Comparison of ENCODE assay signal across 8 mouse cellular contexts in genomic region chr11:78165761-78166109, GRCm38 (mm10). TPM values are rescaled to one million over a fixed set of nuclear protein-coding genes. Genes with fewer than 3 reads are reported as not detected.
DNase-seq lines count a peak whose midpoint lies in the region; ATAC-seq and TF ChIP-seq lines count a peak whose summit lies in the region.

No protein-coding gene starts in this region.

- peak overlapping the region; percentile 90 for H3K4me3 ChIP-seq in gastrocnemius, adult 2 months
- H3K4me3 ChIP-seq in CH12.LX (replicated peaks in 1 of 3; ENCODE audit: low read depth in 2 of 3, low read length in 2 of 3, poor library complexity in 1 of 3), result peak overlapping the region; percentile 13 to 73 (median 37)
- H3K4me3 ChIP-seq in intestine, embryonic 14.5 days (ENCODE audit: low read depth, low read length), result peak overlapping the region; percentile 100
- peak overlapping the region; percentile 96 for H3K4me3 ChIP-seq in liver, embryonic 16.5 days (ENCODE audit: low read depth, low read length)
- H3K4me3 ChIP-seq in neural tube, embryonic 13.5 days, result peak overlapping the region; percentile 99

- 3% methylated on average over 16 of the region's 16 CpGs for WGBS in intestine, embryonic 14.5 days
- WGBS in liver, embryonic 16.5 days (ENCODE audit: insufficient replicate concordance), result 3% methylated on average over 16 of the region's 16 CpGs
- 3% methylated on average over 16 of the region's 16 CpGs for WGBS in neural tube, embryonic 13.5 days

- ATAC-seq in erythroblast, adult 5-6 weeks (replicated peaks; ENCODE audit: low FRiP score, poor library complexity, severe bottlenecking), result peak; percentile 38
- ATAC-seq in intestine, embryonic 14.5 days (replicated peaks; ENCODE audit: low FRiP score, low TSS enrichment, low read depth), result peak; percentile 17; the same call in 1 of the 2 replicates
- ATAC-seq in liver, embryonic 16.5 days (ENCODE audit: low read depth), result peak; percentile 12
- peak; percentile 12 for ATAC-seq in neural tube, embryonic 13.5 days (ENCODE audit: low read depth)

- peaks cover 15 to 37% of the 10 kb centered on the region in 2 experiments for H3K36me3 ChIP-seq in CH12.LX (replicated peaks in 1 of 2; ENCODE audit: control insufficient read depth in 1 of 2, insufficient read depth in 1 of 2, low read length in 1 of 2)
- H3K36me3 ChIP-seq in intestine, embryonic 14.5 days (ENCODE audit: control insufficient read depth, insufficient read depth, low read length), result peaks cover 23% of the 10 kb centered on the region
- peaks cover 11% of the 10 kb centered on the region for H3K36me3 ChIP-seq in liver, embryonic 16.5 days (ENCODE audit: control insufficient read depth, insufficient read depth)
- H3K36me3 ChIP-seq in neural tube, embryonic 13.5 days, result peaks cover 18% of the 10 kb centered on the region

- in situ Hi-C loops in CH12.LX (cut with MboI; ENCODE audit: low pct_ligation_motif_present, low pct_unique_long_range_greater_than_20kb, low sequenced_read_pairs), result no loop called here

- H3K79me2 ChIP-seq in CH12.LX (replicated peaks; ENCODE audit: control insufficient read depth, extremely low read depth, insufficient read depth, poor library complexity, severe bottlenecking), result peaks cover 33% of the 10 kb centered on the region

- intact Hi-C loops in gastrocnemius, adult 2 months (cut with DNase I), result no loop called here

- no peak for TF ChIP-seq POLR2A in CH12.LX (IDR thresholded peaks at IDR 0.05; ENCODE audit: low read depth, low read length)

- no peak overlapping the region for H3K9ac ChIP-seq in CH12.LX (ENCODE audit: insufficient read depth, low read depth)
- peak overlapping the region; percentile 99 for H3K9ac ChIP-seq in intestine, embryonic 14.5 days (ENCODE audit: low read length)
- H3K9ac ChIP-seq in liver, embryonic 16.5 days (ENCODE audit: low read depth, low read length), result peak overlapping the region; percentile 98
- H3K9ac ChIP-seq in neural tube, embryonic 13.5 days, result peak overlapping the region; percentile 100

- H3K9me3 ChIP-seq in CH12.LX (replicated peaks; ENCODE audit: low read length), result no peaks in the 10 kb centered on the region
- H3K9me3 ChIP-seq in intestine, embryonic 14.5 days (ENCODE audit: control insufficient read depth, low read length), result no peaks in the 10 kb centered on the region
- H3K9me3 ChIP-seq in liver, embryonic 16.5 days (replicated peaks; ENCODE audit: control insufficient read depth, low read length), result no peaks in the 10 kb centered on the region
- no peaks in the 10 kb centered on the region for H3K9me3 ChIP-seq in neural tube, embryonic 13.5 days

- no peak for TF ChIP-seq EP300 in CH12.LX (IDR thresholded peaks at IDR 0.05; ENCODE audit: low read length)

- H3K4me2 ChIP-seq in CH12.LX (ENCODE audit: insufficient read depth, low read depth, poor library complexity, severe bottlenecking), result peak overlapping the region; percentile 85
- H3K4me2 ChIP-seq in intestine, embryonic 14.5 days (ENCODE audit: low read length), result peak overlapping the region; percentile 82
- H3K4me2 ChIP-seq in liver, embryonic 16.5 days (ENCODE audit: low read depth, low read length), result peak overlapping the region; percentile 100
- peak overlapping the region; percentile 86 for H3K4me2 ChIP-seq in neural tube, embryonic 13.5 days

- H3K4me1 ChIP-seq in CH12.LX (ENCODE audit: control insufficient read depth in 1 of 2, insufficient read depth in 2 of 2), result peaks cover 31 to 68% of the 10 kb centered on the region in 2 experiments
- H3K4me1 ChIP-seq in intestine, embryonic 14.5 days (replicated peaks; ENCODE audit: control insufficient read depth, insufficient read depth, low read length), result peaks cover 29% of the 10 kb centered on the region
- H3K4me1 ChIP-seq in liver, embryonic 16.5 days (ENCODE audit: control insufficient read depth, low read depth, low read length), result peaks cover 84% of the 10 kb centered on the region
- H3K4me1 ChIP-seq in neural tube, embryonic 13.5 days (replicated peaks), result peaks cover 40% of the 10 kb centered on the region

- dilution Hi-C loops in CH12.LX (cut with MboI; ENCODE audit: extremely low pct_ligation_motif_present, extremely low pct_unique_long_range_greater_than_20kb, low sequenced_read_pairs), result no loop called here

- no peaks in the 10 kb centered on the region for H3K27me3 ChIP-seq in CH12.LX (replicated peaks)
- H3K27me3 ChIP-seq in intestine, embryonic 14.5 days (replicated peaks; ENCODE audit: control insufficient read depth, insufficient read depth, low read length), result no peaks in the 10 kb centered on the region
- H3K27me3 ChIP-seq in liver, embryonic 16.5 days (ENCODE audit: control insufficient read depth, insufficient read depth, low read depth, low read length), result no peaks in the 10 kb centered on the region
- H3K27me3 ChIP-seq in neural tube, embryonic 13.5 days, result no peaks in the 10 kb centered on the region

- no peak for TF ChIP-seq RAD21 in CH12.LX (IDR thresholded peaks at IDR 0.05; ENCODE audit: low read depth, low read length)

- TF ChIP-seq CTCF in gastrocnemius, adult 2 months (IDR thresholded peaks at IDR 0.05), result no peak
- no peak for TF ChIP-seq CTCF in CH12.LX (conservative IDR thresholded peaks at IDR 0.05 in 1 of 2, IDR thresholded peaks at IDR 0.05 in 1 of 2; ENCODE audit: low read depth in 2 of 2, low read length in 2 of 2)

- peak; percentile 70 for DNase-seq in gastrocnemius, adult 2 months
- DNase-seq in gastrocnemius, postnatal 4 days (ENCODE audit: low spot score in 2 of 2), result no peak
- no peak for DNase-seq in CH12.LX (ENCODE audit: extremely low read depth)
- DNase-seq in intestine, embryonic 14.5 days (ENCODE audit: low spot score), result peak; percentile 90
- DNase-seq in embryo, embryonic 10 days (ENCODE audit: low spot score), result no peak

- peak overlapping the region; percentile 85 for H3K27ac ChIP-seq in gastrocnemius, adult 2 months
- H3K27ac ChIP-seq in CH12.LX (ENCODE audit: insufficient read depth, low read depth), result no peak overlapping the region
- H3K27ac ChIP-seq in intestine, embryonic 14.5 days (ENCODE audit: low read depth), result peak overlapping the region; percentile 98
- H3K27ac ChIP-seq in liver, embryonic 16.5 days (ENCODE audit: low read length), result peak overlapping the region; percentile 89
- peak overlapping the region; percentile 99 for H3K27ac ChIP-seq in neural tube, embryonic 13.5 days (replicated peaks)

RNA-seq across cellular contexts. Expression of gene Traf4, which starts 0.3 kb away (rescaled TPM):
- total RNA-seq in gastrocnemius, adult 2 months (2021), result 1 to 10 TPM; 2.1 to 2.8 TPM
- 10 to 100 TPM; 36.5 to 41.4 TPM for total RNA-seq in gastrocnemius, postnatal 4 days (2021)
- total RNA-seq in CH12.LX (2012; rRNA removed), result 47.9 and 55.9 TPM in 2 replicates
- total RNA-seq in CH12.LX (2014; rRNA removed), result 17.1 and 20.8 TPM in 2 replicates
- 52.9 and 68.7 TPM in 2 replicates for polyA plus RNA-seq in CH12.LX (2012; ENCODE audit: insufficient read length, low read depth)
- total RNA-seq in erythroblast, adult 5-6 weeks (2015; ENCODE audit: low replicate concordance), result 2.1 and 3.6 TPM in 2 replicates
- total RNA-seq in erythroblast, adult 5-6 weeks (2017; ENCODE audit: low replicate concordance), result 3.2 and 3.5 TPM in 2 replicates
- 61.7 and 65.3 TPM in 2 replicates for polyA plus RNA-seq in intestine, embryonic 14.5 days (2014; fragmentation: Nextera tagmentation; extraction: Ambion mirVana)
- 25.4 and 28.6 TPM in 2 replicates for polyA plus RNA-seq in liver, embryonic 16.5 days (2015; fragmentation: Nextera tagmentation; extraction: Ambion mirVana)
- 128 and 131 TPM in 2 replicates for polyA plus RNA-seq in neural tube, embryonic 13.5 days (2015; fragmentation: Nextera tagmentation; extraction: Ambion mirVana)

RNA-seq across cellular contexts. Expression of gene Nek8, which starts 10.7 kb away (rescaled TPM):
- total RNA-seq in gastrocnemius, adult 2 months (2021), result under 1 TPM; 0.36 to 0.75 TPM
- total RNA-seq in gastrocnemius, postnatal 4 days (2021), result 1 to 10 TPM; 6.6 to 7.5 TPM
- 6.7 and 7.4 TPM in 2 replicates for total RNA-seq in CH12.LX (2012; rRNA removed)
- 6.1 and 7.1 TPM in 2 replicates for total RNA-seq in CH12.LX (2014; rRNA removed)
- polyA plus RNA-seq in CH12.LX (2012; ENCODE audit: insufficient read length, low read depth), result 8.3 and 9.9 TPM in 2 replicates
- 9.6 and 12.1 TPM in 2 replicates for total RNA-seq in erythroblast, adult 5-6 weeks (2015; ENCODE audit: low replicate concordance)
- total RNA-seq in erythroblast, adult 5-6 weeks (2017; ENCODE audit: low replicate concordance), result 5.7 and 16.7 TPM in 2 replicates
- polyA plus RNA-seq in intestine, embryonic 14.5 days (2014; fragmentation: Nextera tagmentation; extraction: Ambion mirVana), result 15.2 and 15.4 TPM in 2 replicates
- 10.2 and 10.4 TPM in 2 replicates for polyA plus RNA-seq in liver, embryonic 16.5 days (2015; fragmentation: Nextera tagmentation; extraction: Ambion mirVana)
- polyA plus RNA-seq in neural tube, embryonic 13.5 days (2015; fragmentation: Nextera tagmentation; extraction: Ambion mirVana), result 8.2 and 8.3 TPM in 2 replicates

RNA-seq across cellular contexts. Expression of gene Tlcd1, which starts 10.8 kb away (rescaled TPM):
- 1 to 10 TPM; 1.3 to 1.7 TPM for total RNA-seq in gastrocnemius, adult 2 months (2021)
- total RNA-seq in gastrocnemius, postnatal 4 days (2021), result 10 to 100 TPM; 12.6 to 16.0 TPM
- total RNA-seq in CH12.LX (2012; rRNA removed) (16.4 and 20.3 TPM in 2 replicates), CH12.LX (2014; rRNA removed) (18.2 and 20.3 TPM in 2 replicates)
- polyA plus RNA-seq in CH12.LX (2012; ENCODE audit: insufficient read length, low read depth), result 15.6 and 19.1 TPM in 2 replicates
- total RNA-seq in erythroblast, adult 5-6 weeks (2015; ENCODE audit: low replicate concordance), result 69.0 and 77.1 TPM in 2 replicates
- 96.9 and 181 TPM in 2 replicates for total RNA-seq in erythroblast, adult 5-6 weeks (2017; ENCODE audit: low replicate concordance)
- polyA plus RNA-seq in intestine, embryonic 14.5 days (2014; fragmentation: Nextera tagmentation; extraction: Ambion mirVana), result 37.5 and 38.8 TPM in 2 replicates
- polyA plus RNA-seq in liver, embryonic 16.5 days (2015; fragmentation: Nextera tagmentation; extraction: Ambion mirVana), result 39.9 and 40.3 TPM in 2 replicates
- 10.2 and 11.1 TPM in 2 replicates for polyA plus RNA-seq in neural tube, embryonic 13.5 days (2015; fragmentation: Nextera tagmentation; extraction: Ambion mirVana)

RNA-seq across cellular contexts. Expression of gene Rpl23a, which starts 17.6 kb away (rescaled TPM):
- 100 to 1,000 TPM; 760 to 970 TPM for total RNA-seq in gastrocnemius, adult 2 months (2021)
- total RNA-seq in gastrocnemius, postnatal 4 days (2021), result 1,000 to 10,000 TPM; 1,488 to 1,617 TPM
- total RNA-seq in CH12.LX (2012; rRNA removed), result 3,714 and 3,939 TPM in 2 replicates
- total RNA-seq in CH12.LX (2014; rRNA removed), result 3,235 and 3,361 TPM in 2 replicates
- 2,992 and 3,119 TPM in 2 replicates for polyA plus RNA-seq in CH12.LX (2012; ENCODE audit: insufficient read length, low read depth)
- 792 and 815 TPM in 2 replicates for total RNA-seq in erythroblast, adult 5-6 weeks (2015; ENCODE audit: low replicate concordance)
- total RNA-seq in erythroblast, adult 5-6 weeks (2017; ENCODE audit: low replicate concordance), result 585 and 685 TPM in 2 replicates
- 1,790 and 1,870 TPM in 2 replicates for polyA plus RNA-seq in intestine, embryonic 14.5 days (2014; fragmentation: Nextera tagmentation; extraction: Ambion mirVana)
- polyA plus RNA-seq in liver, embryonic 16.5 days (2015; fragmentation: Nextera tagmentation; extraction: Ambion mirVana), result 609 and 714 TPM in 2 replicates
- 930 and 991 TPM in 2 replicates for polyA plus RNA-seq in neural tube, embryonic 13.5 days (2015; fragmentation: Nextera tagmentation; extraction: Ambion mirVana)

RNA-seq across cellular contexts. Expression of gene Rab34, which starts 22.5 kb away (rescaled TPM):
- total RNA-seq in gastrocnemius, adult 2 months (2021), result 1 to 10 TPM; 3.3 to 4.6 TPM
- total RNA-seq in gastrocnemius, postnatal 4 days (2021), result 10 to 100 TPM; 43.9 to 45.7 TPM
- total RNA-seq in CH12.LX (2012; rRNA removed) (0.17 and 0.25 TPM in 2 replicates), CH12.LX (2014; rRNA removed) (0.50 TPM in 1 of 2 replicates, not detected in the other)
- 0.49 and 1.4 TPM in 2 replicates for polyA plus RNA-seq in CH12.LX (2012; ENCODE audit: insufficient read length, low read depth)
- total RNA-seq in erythroblast, adult 5-6 weeks (2015; ENCODE audit: low replicate concordance), result 7.9 TPM in 1 of 2 replicates, not detected in the other
- 1.3 and 9.9 TPM in 2 replicates for total RNA-seq in erythroblast, adult 5-6 weeks (2017; ENCODE audit: low replicate concordance)
- polyA plus RNA-seq in intestine, embryonic 14.5 days (2014; fragmentation: Nextera tagmentation; extraction: Ambion mirVana), result 121 and 141 TPM in 2 replicates
- polyA plus RNA-seq in liver, embryonic 16.5 days (2015; fragmentation: Nextera tagmentation; extraction: Ambion mirVana), result 11.8 and 16.2 TPM in 2 replicates
- 58.8 and 60.3 TPM in 2 replicates for polyA plus RNA-seq in neural tube, embryonic 13.5 days (2015; fragmentation: Nextera tagmentation; extraction: Ambion mirVana)

Comparison
In these comparisons a context has a peak if more than half of its experiments do, and no peak if none do; other contexts are left out.
1. DNase-seq: peak in gastrocnemius, adult 2 months (single experiment) and intestine, embryonic 14.5 days (single experiment); none in gastrocnemius, postnatal 4 days (0 of 2), CH12.LX (single experiment) and embryo, embryonic 10 days (single experiment).
2. RNA of gene Tlcd1, which starts 10.8 kb away (total RNA-seq): 69.0 to 181 TPM in erythroblast, adult 5-6 weeks, 16.4 to 20.3 TPM in CH12.LX and 12.6 to 16.0 TPM in gastrocnemius, postnatal 4 days; 1.3 to 1.7 TPM in gastrocnemius, adult 2 months; every median in the first group is over 4 times any median in the second.
3. H3K4me3 ChIP-seq: peak in every context shown above with its lines; median percentile 100 in intestine, embryonic 14.5 days; 99 in neural tube, embryonic 13.5 days; 96 in liver, embryonic 16.5 days; 90 in gastrocnemius, adult 2 months; 37 in CH12.LX.
4. Peak in every context shown above with its lines, with median percentiles within 50 percentile points of each other: H3K4me2 ChIP-seq and ATAC-seq.